Mouse (Mus musculus) cerebellum, postnatal 4 days (tissue): ENCODE measurements around the gene Cpn1.

Source experiments
- DNase-seq, 2 experiments: peaks; one replicate each; pipeline ENCODE4 v3.0.0; 2022; ENCODE audit warnings: low spot score in 2 of 2, mixed read lengths in 1 of 2

Cpn1 gene

GRCm38 (mm10) chr19:43939769-43940689 is 46.3 kb downstream of the Cpn1 start, which contains the start of gene Dnmbp:
Gene Dnmbp, minus strand, starts transcription at chr19:43940191.
- DNase-seq: peak; percentile 76 to 84

GRCm38 (mm10) chr19:43939171-43939768 is 47.1 kb downstream of the Cpn1 start:
- DNase-seq: no peak

GRCm38 (mm10) chr19:43938355-43938754 is 48.0 kb downstream of the Cpn1 start:
- DNase-seq: no peak

GRCm38 (mm10) chr19:43930926-43931325 is 55.4 kb downstream of the Cpn1 start:
- no peak for DNase-seq

GRCm38 (mm10) chr19:43930366-43930765 is 56.0 kb downstream of the Cpn1 start:
- no peak for DNase-seq

GRCm38 (mm10) chr19:43929869-43930268 is 56.5 kb downstream of the Cpn1 start:
- no peak for DNase-seq

- DNase-seq: no peak
Observed at GRCm38 (mm10) chr19:43927967-43928366, 58.4 kb downstream of the Cpn1 start.

- DNase-seq: peak in 1 of 2 experiments; percentile 37
Observed at GRCm38 (mm10) chr19:43927057-43927456, 59.3 kb downstream of the Cpn1 start.

- DNase-seq: no peak
Observed at GRCm38 (mm10) chr19:43926141-43926987, 60.0 kb downstream of the Cpn1 start.

GRCm38 (mm10) chr19:43924361-43924760 is 62.0 kb downstream of the Cpn1 start:
- no peak for DNase-seq

- no peak for DNase-seq
Observed at GRCm38 (mm10) chr19:43922963-43923362, 63.4 kb downstream of the Cpn1 start.

- DNase-seq: no peak
Observed at GRCm38 (mm10) chr19:43921410-43921809, 64.9 kb downstream of the Cpn1 start.

GRCm38 (mm10) chr19:43920453-43921300 is 65.7 kb downstream of the Cpn1 start:
- DNase-seq: no peak

GRCm38 (mm10) chr19:43919841-43920240 is 66.5 kb downstream of the Cpn1 start:
- no peak for DNase-seq

- no peak for DNase-seq
Observed at GRCm38 (mm10) chr19:43918834-43919233, 67.5 kb downstream of the Cpn1 start.

GRCm38 (mm10) chr19:43917763-43918162 is 68.6 kb downstream of the Cpn1 start:
- no peak for DNase-seq

GRCm38 (mm10) chr19:43917406-43917691 is 69.0 kb downstream of the Cpn1 start:
- no peak for DNase-seq

GRCm38 (mm10) chr19:43916586-43917405 is 69.6 kb downstream of the Cpn1 start:
- no peak for DNase-seq

- DNase-seq: no peak
Observed at GRCm38 (mm10) chr19:43915431-43915830, 70.9 kb downstream of the Cpn1 start.

- no peak for DNase-seq
Observed at GRCm38 (mm10) chr19:43914986-43915385, 71.4 kb downstream of the Cpn1 start.
